Mouse (Mus musculus): ENCODE measurements around the gene Ppcdc.
A peak's percentile ranks its signal among the peaks of the same experiment; 100 is the strongest.
"Not testable (repeated sequence)": the region's sequence is repeated elsewhere in the genome, so short reads cannot be mapped to it uniquely, and the experiment has no call there.

Gene Ppcdc

DNA sequence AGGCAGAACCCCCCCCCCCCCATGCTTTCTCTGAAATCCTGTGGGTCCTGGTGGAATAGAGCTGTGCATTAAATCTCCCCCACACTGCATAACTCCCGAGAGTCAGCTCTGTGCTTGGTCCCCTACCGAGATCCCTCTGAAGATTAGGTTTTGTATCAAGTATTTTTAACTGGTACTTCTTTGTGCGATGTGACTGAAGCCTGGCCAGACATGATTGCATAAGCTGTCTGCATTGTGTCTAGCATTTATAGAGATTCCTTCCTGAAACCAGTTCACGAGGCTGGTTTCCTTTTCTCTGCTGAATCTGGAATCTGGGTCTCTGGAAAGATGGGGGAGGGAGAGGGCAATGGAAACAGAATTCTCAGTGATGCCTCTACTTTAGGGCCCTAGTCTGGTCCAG lies 11.5 kb downstream of the Ppcdc start:
- DNase-seq (ENCODE audit: low spot score in 2 of 2), result peak in 1 of 2 experiments; percentile 33

DNA sequence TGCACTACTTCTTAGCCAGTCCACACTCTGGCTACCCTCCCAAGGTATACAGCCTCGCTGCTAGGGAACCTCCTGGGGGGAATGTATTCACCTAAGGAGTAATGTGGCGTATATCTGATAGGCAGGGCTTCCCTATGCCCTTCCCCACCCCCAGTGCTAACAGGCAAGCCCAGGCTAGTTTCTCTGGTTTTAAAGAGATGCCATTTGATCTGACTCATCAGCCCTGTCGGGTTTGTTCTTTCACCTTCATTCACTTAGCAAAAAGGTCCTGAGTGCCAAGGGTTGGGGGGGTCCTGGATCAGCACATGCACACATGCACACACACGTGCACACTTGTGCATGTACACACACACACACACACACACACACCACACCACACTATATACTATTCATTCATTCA lies 12.0 kb downstream of the Ppcdc start:
- no peak for DNase-seq (ENCODE audit: low spot score in 2 of 2)

DNA sequence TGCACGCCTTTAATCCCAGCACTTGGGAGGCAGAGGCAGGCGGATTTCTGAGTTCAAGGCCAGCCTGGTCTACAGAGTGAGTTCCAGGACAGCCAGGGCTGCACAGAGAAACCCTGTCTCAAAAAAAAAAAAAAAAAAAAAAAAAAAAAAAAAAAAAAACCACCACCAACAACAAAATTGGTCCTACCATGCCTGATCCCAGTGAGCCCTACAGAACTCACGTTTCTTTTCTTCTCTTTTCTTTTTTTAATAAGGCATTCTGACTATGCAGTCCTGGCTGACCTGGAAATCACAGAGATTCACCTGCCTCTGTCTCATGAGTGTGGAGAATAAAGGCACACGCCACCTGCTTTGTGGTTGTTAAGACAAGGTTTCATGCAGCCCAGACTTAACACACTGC lies 12.8 kb downstream of the Ppcdc start:
- DNase-seq (ENCODE audit: low spot score in 2 of 2), result not testable (repeated sequence)

DNA sequence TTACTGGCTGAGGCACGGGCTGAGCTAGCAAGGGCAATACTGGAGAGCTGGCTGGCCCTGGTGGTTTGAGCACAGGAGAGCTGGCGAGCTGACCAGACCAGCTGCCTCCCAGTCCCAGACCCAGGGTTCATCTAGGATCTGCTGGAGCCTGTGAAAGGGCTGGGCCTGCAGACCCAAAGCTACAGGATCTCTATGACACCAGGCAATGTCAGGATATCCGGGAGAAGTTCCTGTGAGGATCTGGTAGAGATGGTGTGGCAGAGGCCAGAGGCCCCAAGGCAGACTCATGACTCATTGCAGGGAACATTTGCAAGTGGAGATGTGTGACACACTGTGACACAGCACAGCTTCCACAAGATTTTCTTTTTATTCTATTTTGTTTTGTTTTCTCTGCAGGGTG lies 14.8 kb downstream of the Ppcdc start:
- DNase-seq (ENCODE audit: low spot score in 2 of 2), result no peak

DNA sequence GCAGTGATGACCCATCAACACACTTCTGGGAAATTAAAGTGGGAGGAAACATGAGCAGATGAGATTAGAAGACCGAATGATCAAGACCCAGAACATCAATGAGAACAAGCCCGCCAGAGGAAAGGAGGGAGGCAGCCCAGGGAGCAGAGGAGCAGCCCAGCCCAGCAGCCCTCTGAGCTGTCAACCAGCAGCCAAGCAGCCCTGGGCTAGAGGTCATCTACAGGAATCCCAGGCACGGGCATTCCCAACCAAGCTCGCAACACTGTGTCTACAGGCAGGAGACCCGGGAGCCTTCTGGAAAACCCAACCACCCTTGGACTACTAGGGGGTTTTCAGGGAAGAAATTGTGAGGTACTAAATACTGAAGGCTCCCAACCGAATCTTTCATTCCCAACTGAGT lies 15.9 kb downstream of the Ppcdc start:
- no peak for DNase-seq (ENCODE audit: low spot score in 2 of 2)

DNA sequence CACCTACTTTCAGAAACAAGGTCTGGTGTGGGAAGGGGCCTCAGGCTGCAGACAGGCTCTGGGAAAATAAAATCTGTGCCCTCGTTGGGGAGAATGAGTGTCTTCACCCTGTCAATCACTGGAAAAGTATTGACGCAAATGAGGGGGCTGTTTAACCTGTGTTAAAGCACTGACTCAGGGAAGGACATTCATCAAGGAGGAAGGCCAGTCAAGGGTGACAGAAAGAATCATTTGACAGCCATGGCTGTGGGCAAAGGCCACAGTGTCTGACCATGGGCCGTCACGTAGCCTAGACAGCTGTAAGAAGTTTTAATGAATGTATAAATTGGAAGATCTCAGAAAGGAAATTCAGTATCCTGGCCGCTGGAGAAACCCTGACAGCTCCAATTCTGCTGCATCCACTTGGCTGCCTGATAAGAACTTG lies 18.2 kb downstream of the Ppcdc start:
- DNase-seq (ENCODE audit: low spot score in 2 of 2), result no peak

DNA sequence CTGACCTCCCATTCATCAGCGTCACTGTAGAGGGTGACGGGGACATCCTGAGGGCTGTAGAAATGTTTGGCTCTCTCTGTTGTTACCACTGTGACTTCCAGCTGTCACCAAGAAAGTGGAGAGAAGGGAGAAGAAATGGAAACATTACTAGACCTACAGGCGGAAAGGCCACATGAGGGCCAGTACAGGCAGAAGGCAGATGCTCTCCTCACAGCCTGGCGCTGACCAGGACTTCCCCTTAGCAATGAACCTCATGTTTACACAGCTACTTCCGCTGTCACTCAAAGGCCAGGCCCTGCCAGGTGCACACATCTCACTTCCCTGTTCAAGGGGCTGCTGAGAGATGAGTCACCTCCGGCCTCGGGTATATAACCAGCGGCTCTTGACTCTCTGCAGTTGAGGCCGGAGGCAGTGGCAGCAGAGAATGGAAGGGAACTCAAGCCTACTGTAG lies 18.8 kb downstream of the Ppcdc start:
- DNase-seq (ENCODE audit: low spot score in 2 of 2), result peak in 1 of 2 experiments; percentile 34

DNA sequence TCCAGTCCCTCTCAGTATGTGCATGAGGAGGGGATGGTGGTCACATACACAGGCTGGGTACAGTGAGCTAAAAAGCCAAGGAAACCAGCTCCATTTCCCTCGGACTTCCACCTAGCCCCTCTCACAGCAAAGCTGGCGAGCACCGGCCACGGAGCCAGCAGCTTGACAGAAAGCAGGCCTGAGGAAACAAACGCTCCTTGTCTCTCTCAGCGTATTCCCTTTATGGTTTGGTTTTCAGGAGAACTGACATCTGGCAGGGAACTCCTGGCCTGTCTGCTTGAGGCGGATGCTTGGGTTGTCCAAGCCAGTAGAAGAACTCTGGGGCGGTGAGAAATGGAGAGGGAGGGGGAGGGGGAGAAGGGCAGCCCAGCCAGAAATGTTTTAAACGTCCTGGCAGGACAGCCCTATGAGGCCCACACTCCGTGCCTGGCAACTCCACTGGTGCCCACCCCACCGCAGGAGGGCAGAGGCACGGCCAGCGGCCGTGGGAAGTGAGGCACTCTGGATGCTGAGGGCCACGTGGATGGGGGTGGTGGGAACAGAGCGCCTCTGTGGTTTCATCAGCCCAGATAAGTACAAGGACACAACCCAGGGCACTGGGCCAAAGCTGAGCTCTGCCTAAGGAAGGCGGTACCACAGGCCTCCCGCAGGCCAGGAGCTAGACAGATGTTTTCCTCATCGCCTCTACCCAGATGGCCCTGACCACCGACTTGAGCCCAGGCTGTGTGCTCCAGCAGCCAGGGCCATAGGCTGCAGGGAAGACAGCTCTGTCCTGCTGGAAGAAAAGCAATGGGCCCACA lies 19.4 kb downstream of the Ppcdc start:
- peak; percentile 84 to 87 for DNase-seq (ENCODE audit: low spot score in 2 of 2)

DNA sequence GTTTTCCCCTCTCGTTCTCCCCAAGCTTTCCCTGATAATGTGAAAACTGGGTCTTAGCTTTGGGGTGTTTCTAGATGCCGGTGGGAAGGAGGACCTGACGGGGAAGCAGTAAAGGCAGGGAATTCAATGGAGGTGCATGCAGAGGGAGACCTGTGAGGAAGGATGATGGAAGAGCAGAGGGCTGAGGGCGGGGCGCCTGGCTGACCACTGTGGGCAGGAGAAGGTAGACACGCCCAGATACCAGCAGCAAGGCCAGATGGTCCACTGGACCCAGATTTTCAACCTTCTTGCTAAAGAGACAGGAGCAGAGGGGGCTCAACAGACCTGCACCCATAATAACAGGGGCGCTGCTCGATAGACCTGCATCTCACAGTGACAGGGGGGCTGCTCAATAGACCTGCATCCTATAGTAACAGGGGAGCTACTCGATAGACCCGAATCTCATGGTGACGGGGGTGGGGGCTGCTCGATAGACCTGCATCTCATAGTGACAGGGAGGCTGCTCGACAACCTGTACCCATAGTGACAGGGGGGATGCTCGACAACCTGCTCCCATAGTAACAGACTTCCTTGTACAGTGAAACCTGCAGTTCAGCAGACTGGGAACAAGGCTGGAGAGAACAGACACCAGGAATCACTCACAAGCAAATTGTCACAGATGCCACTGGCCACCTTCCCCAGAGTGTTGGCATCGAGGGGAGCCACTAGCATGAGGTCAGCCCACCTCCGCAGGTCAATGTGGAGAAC lies 20.2 kb downstream of the Ppcdc start:
- no peak for DNase-seq (ENCODE audit: low spot score in 2 of 2)

DNA sequence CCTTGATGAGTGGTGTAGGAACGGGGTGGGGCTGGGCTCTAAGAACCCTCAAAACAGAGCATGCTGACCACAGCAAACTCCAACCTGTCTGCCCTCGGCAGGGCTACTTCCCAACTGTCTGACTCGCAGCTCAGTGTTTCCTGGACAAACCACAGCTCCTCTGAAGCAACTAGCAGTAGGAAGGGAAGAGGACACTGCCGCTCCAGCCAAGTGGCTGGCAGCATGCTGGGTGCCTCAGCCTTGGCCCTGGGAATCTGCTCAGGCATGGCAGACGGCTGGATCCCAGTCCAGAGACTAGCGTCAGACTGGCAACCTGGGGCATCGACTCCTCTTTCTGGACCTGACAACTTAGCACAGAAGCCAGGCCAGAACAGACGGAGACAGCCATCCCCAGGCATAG lies 22.6 kb downstream of the Ppcdc start:
- DNase-seq (ENCODE audit: low spot score in 2 of 2), result no peak

DNA sequence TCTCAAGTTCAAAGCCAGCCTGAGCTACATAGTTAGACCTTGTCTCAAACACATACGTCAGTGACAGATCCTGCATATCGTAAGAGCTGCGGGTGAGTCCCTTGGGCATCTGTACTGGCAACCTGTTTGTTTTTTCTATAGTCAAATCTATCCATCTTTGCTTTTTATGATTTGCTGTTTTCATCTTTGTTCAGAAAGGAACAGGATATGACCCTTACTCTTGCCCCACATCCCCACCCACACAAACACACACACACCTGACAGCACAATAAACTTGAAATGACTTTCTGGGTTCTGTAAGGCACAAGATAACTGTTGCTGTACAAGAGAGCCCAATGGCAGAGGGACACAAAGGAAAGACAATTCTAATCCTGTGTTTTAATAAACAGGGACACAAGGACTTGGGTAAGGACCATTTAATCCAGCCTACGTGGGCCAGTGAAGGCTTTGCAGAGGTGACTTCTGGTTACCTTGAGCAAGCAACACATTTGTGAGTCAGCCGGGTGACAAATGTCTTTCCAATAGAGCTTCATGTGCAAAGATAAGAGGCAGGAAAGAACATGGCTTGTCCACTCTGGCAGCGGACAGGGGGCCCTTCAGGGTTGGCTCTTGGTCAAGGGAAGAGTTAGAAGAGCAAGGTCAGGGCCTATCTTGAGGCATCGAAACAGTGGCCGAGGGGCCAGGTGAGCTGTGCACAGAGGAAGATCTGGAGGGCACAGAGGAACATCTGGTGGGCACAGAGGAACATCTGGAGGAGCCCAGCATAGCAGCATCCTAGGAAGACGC lies 32.6 kb downstream of the Ppcdc start:
- no peak for DNase-seq (ENCODE audit: low spot score in 2 of 2)

DNA sequence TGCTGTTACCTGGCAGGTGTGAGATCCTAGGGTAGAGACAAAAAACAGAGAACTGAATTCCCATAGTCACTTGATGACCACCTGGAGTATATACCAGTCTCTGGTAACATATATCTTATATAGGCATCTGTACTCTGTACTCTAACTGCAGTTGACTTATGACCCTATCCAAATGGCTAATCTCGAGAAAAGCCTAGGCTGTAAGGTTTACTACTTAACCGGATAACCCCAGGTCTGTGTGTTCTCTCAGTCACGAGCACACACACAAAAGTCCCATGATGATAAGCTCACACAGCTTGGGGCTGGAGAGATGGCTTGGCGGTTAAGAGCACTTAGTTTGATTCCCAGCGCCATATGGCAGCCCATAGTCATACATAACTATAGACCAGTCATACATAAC lies 33.5 kb downstream of the Ppcdc start:
- no peak for DNase-seq (ENCODE audit: low spot score in 2 of 2)

DNA sequence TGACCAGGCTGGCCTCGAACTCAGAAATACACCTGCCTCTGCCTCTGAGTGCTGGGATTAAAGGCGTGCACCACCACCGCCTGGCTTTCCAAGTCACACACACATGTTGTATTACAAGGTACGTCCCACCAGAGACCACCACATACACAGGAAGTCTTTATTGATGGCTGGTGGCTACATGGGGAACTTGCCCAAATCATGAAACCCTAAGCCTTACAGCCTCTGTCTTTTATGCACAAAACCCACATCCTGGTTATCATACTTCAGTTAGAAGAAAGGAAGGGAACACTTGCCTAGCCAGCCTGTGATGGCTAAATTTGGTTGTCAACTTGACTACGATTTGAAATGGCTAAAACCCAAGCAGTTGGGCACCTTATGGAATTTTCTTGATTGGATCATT lies 35.9 kb downstream of the Ppcdc start:
- no peak for DNase-seq (ENCODE audit: low spot score in 2 of 2)

DNA sequence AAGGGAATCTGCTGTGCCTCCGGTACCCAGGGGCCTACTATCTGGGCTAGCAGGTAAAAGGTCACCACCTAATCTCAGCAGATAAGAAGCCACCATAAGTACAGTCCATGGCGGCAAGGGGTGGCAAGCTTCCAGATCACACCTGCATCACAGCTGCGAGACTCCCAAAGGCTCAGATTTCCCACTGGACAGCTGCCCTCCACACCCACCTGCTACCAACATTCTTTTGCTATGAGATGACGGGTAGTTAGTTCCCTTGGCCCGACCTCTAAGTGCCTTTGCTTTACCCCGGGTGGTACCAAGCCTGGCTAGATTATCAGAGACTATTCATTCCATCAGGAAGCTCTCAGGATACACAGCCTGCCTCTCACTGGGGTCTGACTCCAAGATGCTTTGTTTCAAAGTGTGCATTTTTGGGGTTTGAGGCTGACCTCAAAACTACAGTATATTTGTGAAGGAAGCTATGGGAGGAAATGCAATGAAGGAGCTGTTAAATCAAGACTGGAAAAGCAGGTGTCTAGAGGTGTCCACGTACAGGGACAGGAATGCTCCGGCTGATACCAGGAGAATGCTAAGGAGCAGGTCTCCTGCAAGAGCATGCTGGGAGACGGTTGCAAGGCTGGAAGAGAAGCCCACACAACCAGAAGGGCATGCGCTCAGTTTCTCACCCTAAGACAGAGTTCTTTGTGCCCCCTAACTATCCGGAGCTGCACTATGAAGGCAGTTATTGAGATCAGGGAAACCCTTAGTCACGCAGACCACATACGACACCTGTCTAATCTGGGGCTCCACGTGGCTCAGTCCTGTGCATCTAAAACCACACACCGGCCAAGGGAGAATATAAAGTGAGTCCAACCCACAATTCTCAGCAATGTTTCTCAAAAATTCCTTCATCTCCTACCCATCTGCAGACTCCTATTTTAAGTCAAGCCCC lies 37.3 kb downstream of the Ppcdc start:
- DNase-seq (ENCODE audit: low spot score in 2 of 2), result no peak

DNA sequence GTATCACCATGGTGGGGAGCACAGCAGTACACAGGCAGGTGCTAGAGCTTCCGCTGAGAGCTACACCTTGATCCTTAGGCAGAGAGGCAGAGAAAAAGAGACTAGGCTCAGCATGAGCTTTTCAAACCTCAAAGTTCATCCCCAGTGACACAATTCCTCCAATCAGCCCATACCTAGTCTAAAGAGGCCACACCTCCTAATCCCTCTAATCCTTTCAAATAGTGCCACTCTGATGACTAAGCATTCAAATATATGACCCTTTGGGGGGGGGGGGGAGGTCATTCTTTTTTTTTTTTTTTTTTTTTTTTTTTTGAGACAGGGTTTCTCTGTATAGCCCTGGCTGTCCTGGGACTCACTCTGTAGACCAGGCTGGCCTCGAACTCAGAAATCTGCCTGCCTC lies 41.2 kb downstream of the Ppcdc start:
- no peak for DNase-seq (ENCODE audit: low spot score in 2 of 2)

DNA sequence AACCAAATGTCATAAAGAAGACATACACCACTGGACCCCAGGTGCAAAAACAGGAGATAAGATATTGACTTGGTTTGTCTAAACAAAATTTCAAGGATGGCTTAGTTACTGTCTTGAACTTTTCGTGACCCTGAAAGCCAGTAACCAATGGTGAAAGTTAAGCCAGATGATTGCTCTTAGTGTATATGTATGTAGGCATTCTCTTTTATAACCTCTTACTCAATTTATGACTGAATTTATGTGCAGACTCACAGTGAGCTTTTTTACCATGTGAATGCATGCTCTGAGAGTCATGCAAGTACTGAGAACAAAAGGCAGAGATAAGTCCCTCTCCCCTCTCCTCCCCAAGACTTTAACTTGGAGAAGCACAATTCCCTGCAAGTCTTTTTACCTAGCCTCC lies 47.0 kb downstream of the Ppcdc start:
- DNase-seq (ENCODE audit: low spot score in 2 of 2), result no peak

DNA sequence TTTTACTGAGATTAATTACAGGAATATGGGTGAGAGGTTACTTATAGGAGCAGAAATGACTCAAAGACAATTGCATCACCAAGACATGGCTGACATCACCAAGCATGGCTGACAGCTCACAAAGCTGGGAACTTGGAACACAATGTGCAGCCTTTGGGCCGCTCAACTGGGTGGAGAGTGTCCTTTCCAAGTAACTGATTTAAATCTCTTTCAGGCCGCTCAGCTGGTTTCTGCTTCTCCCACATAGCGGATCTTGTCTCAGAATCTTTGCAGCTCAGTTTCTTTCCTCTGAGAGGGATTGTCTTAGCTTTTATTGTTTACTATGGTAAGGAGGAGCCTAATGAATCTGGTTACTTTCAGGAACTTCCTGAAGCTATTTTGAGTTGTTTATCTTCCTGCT lies 49.1 kb downstream of the Ppcdc start:
- no peak for DNase-seq (ENCODE audit: low spot score in 2 of 2)

DNA sequence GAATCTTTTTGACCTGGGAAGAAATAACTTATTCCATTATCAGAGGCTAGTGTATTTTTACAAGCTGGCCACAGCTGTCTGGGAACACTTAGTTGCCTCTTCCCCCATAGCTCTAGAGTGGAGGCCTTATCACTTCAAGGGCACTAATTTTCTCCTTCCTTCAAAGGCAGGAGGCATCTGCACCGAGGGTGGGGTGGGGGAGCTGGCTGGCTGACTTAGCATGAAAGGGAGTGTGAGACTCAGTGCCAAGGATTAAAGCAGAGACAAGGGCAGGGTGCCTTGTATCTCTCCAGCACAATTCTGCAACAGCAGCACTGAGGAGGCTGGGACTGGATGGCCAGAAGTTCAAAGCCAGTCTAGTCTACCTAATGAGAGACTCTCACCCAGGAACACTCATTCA lies 50.8 kb downstream of the Ppcdc start:
- no peak for DNase-seq (ENCODE audit: low spot score in 2 of 2)

DNA sequence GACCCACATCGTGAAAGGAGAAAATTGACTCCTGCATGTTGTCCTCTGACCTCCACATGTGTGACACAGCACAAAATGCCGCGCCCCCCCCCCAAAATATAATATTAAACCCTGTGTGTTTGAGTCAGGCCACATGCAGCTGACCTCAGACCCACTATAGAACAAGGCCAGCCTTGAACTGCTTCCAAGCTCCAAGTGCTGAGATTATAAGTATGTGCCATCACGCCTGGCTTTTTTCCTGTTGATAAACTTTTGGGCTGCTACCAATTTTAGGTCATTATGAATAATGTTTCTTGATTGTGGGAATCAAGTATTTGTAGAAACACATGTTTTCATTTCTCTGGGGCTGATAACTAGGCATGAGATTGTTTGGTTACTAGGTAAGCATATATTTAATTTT lies 53.0 kb downstream of the Ppcdc start:
- DNase-seq (ENCODE audit: low spot score in 2 of 2), result no peak

DNA sequence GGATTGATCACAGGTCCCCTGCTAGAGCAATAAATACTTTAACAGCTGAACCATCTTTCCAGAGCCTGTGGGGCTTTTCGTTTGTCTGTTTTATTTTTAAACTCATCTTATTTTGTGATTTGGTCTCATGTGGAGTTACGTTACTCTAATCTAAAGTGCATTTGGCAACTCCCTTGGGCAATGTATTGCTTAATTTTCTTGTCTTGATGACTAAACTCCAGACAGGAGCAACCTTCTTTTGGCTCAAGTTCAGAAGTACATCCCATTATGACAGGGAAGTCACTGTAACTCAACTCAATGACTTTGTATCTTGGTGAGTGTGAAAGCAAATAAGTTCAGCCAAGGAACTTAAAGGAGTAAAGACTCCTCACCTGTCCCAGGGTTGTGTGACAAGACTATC lies 55.3 kb downstream of the Ppcdc start:
- no peak for DNase-seq (ENCODE audit: low spot score in 2 of 2)

DNA sequence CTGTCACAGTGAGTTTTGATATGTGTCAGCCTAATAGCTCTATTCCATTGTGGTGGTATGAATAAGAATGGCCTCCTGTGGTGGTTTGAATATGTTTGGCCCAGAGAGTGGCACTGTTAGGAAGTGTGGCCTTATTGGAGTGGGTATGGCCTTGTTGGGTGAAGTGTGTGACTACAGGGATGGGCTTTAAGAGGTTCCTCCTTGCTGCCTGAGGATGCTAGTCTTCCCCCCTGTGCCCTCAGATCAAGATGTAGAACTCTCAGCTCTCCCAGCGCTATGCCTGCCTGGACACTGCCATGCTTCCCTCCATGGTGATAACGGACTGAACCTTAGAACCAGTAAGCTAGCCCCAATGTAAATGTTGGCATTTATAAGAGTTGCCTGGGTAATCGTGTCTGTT lies 78.9 kb downstream of the Ppcdc start:
- no peak for DNase-seq (ENCODE audit: low spot score in 2 of 2)

All from right cerebral cortex, postnatal 36 days (tissue).